Mouse (Mus musculus) cerebellum, postnatal 14 days (tissue): ENCODE data around the gene Slc12a7.
A peak's percentile ranks its signal among the peaks of the same experiment; 100 is the strongest.

Source experiments
- DNase-seq, 2 experiments: peaks; one replicate each; pipeline ENCODE4 v3.0.0; 2021; ENCODE audit warnings: mixed read lengths in 2 of 2

Gene Slc12a7

DNA sequence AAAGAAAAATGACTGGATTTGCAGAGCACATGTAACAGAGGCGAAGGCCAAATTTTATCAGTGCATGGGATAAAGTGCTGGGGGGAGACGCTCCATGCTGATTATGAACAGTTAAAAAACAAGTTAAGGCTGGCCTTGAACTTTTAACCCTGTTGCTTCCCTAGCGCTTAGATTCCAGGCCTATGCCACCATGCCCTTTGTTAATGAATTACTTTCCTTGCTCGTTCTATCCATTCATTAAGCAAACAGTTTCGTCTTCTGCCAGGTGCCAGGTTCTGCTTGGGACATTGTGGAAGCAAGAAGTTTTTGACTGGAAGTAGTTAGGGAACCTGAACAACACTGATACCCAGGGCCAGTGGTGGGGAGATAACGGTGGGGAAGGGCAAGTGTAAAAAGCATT lies 90.8 kb downstream of the Slc12a7 start:
- no peak for DNase-seq

DNA sequence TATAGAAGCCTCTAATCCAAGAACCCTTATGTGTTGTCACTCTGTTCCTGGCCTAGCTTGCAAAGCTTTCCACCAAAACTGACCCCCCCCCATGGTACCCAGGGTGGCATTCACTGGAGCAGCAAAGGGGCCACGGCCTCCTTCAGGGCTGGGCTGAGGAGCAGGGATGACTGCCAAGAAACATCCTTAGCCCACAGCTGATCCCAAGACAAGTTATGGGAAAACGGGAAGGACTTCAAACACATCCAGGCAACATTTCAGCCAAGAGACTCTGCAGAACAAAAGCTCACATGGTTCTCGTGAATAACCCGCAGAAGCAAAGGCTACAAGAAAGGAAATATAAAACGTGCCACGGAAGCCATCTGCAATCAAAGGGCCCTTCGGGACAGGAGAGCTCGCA lies 94.3 kb downstream of the Slc12a7 start:
- DNase-seq = no peak

DNA sequence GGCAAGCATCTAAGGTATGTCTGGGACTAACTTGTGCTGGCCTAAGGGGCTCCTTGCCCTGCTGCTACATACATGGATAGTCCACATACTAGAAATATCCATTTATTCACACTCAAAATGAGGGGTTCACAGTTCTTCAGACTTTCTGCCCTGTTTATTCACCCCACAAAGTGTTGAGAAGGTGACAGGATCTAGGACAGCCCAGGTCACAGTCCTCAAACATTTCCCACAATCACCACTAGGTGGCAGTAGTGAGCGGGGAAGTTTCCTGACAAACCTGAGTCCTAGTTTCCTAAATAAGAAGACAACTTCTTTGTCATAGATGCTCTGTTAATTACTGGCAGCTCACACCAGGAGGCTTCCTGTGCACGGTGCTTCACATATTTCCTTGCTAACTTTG lies 98.6 kb downstream of the Slc12a7 start:
- peak; percentile 72 to 78 for DNase-seq

- no peak for DNase-seq
Measured at GRCm38 (mm10) chr13:73833809-73834208, 100.9 kb downstream of the Slc12a7 start.

GRCm38 (mm10) chr13:73835791-73836190 lies 102.9 kb downstream of the Slc12a7 start:
- DNase-seq = no peak

DNA sequence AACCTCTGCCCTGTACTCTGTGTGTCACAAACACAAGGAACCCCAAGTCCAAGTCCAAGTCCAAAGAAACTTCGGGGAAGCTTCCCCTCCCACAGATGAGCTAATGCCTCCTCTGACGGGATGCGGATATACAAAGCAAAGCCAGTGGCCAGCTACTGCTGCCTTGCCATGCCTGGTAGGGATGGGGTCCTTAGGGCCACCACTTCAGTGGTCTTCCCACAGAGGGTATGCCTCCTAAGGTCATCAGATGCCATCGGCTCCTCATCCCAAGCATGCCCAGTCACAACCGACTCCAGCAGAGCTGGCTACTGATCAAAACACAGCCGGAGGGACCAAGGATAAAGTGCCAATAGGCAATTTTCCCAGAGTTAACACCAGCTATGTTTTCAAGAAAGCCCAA lies 103.6 kb downstream of the Slc12a7 start:
- peak in 1 of 2 experiments; percentile 18 for DNase-seq

DNA sequence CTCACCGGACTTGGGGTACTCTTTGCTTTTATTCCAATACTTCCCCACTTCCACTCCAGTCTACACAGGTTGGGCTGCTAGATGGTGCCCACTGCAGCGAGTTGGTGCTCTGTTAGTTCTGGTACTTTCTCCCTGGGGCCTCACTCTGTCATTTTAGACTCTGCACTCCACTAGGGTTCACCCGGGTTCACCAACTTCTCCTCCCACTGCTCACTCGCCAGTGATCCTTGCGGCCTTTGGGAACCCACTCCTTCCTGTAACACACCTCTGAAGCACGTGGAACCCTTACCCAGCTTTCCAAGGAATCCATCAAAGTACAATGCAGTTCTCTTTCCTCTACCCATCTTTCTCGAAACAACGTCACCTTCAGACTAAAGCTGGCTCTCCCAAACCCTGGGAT lies 104.8 kb downstream of the Slc12a7 start:
- DNase-seq = no peak

DNA sequence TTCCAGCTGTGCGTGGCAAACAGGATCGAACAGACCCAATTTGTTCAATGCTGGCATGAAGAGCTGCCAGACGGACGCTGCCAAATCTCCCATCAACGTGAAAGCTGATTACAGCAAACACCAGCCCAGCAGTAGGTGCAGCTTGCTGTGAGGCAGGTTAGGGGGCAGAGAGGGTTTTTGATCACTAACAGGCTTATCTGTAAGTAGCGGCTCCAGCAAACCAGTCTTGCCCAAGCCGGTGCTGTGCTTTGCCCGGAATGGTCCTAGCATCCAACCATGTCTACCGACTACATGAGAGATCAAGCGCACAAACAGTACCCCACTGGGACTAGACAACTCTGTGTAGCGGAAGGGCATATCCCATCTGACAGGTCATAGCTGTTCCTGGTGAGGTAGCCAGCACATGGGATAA lies 106.2 kb downstream of the Slc12a7 start:
- no peak for DNase-seq

- DNase-seq = no peak
Measured at GRCm38 (mm10) chr13:73839740-73840139, 106.8 kb downstream of the Slc12a7 start.

DNA sequence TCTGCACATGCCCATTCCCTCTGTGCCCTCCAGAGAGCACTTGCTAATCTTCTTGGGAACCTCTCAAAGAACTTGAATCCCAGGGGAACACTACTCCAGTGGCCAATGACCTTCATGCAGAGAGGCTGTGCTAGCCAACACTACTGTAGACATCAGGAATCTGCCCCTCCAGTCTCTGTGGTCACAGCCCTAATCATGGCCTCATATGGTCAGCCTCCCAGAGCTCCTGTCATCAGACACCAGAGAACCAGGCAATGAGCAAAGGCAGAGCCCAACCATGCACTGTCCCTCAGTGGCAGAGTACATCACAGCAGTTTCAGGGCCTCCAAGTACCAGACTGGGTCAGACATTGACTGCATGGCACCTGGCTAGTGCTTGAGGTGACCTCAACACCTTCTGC lies 109.8 kb downstream of the Slc12a7 start:
- no peak for DNase-seq

- peak; percentile 18 to 19 for DNase-seq
Measured at GRCm38 (mm10) chr13:73846589-73847464, 113.9 kb downstream of the Slc12a7 start.

- DNase-seq = peak; percentile 82 to 88
Measured at GRCm38 (mm10) chr13:73847465-73847836, 114.6 kb downstream of the Slc12a7 start, which contains the start of gene Nkd2. Gene Nkd2, minus strand, starts transcription at chr13:73847631.
